Mouse (Mus musculus): ENCODE data around the gene Lamb3.
"Not testable (repeated sequence)": the region's sequence is repeated elsewhere in the genome, so short reads cannot be mapped to it uniquely, and the experiment has no call there.

Lamb3 gene

DNA sequence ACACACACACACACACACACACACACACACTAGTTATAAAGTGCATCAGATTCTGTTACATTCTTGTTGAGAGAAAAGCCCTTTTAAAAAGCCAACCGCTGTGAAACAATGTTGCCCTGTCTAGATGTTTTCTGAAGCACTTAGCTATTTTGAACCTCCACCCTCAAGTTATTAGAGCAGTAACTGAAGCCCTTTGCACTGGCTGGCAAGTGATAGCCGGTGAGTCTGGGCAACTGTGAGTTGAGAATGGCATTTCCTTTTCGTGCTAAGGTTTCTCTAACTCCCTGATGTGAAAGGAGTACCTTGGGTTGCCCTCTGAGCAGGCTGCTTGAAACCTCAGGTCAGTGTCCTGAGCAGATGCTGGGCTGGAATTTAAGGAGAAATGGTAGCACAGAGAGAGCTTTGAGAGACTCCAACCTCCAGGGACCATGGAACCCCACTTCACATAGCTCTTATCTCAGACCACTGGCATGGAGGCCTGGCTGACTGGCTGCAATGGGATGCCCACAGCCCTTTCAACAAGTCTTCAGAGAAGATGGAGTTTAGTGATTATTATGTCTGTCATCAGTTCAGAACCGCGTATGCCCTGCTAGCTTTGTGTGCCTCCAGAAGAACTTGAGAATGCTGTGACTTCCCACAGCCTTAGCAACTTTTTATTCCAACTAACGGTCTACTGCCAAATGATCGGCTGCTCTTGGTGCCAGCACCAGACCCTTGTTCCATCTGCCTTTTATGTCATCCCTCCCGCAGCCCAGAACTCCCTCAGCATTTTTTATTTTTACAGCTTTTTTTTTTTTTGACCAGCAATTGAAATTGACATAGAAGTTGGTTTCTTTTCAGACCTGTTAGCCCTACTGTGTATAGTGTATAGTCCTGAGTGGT is 55.8 kb downstream of the Lamb3 start:
- in situ Hi-C loops (cut with MboI; ENCODE audit: low pct_unique_long_range_greater_than_20kb in 1 of 2, low sequenced_read_pairs in 2 of 2, unreplicated experiment in 1 of 2): no loop called here

DNA sequence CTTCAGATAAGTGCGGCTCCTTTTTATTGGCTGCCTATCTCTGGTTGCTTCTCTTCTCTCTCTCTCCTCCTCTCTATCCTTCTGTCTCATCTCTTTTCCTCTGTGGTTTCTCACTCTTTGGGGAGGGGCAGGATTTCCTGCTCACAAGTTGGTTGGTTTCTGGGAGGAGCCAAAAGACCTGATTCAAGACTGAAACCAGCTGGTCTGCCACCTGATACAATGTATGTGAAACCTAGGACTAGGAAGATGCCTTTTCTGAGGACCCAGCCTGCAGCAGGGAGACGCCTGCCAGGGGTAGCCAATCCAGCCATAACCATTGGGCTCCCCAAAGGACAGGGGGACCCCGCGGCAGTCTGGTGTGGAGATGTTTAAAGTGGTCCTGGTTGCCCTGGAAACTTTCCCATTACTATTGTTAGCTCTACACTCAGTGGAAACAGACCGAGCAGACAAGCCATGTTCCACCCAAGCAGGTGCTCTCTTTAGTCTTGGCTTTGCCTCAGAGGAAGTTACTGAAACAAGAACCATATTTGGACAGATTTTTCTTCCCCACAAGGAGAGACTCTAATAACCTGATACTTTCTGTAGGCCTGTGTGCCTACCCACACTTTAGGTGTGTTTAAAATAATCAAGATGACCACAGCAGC is 56.6 kb downstream of the Lamb3 start, which contains the start of gene Hsd11b1:
TSS of gene Hsd11b1 (minus strand) at position 121 of the 644 bp plus-strand sequence.
- in situ Hi-C loops (cut with MboI; ENCODE audit: low pct_unique_long_range_greater_than_20kb in 1 of 2, low sequenced_read_pairs in 2 of 2, unreplicated experiment in 1 of 2): no loop called here

DNA sequence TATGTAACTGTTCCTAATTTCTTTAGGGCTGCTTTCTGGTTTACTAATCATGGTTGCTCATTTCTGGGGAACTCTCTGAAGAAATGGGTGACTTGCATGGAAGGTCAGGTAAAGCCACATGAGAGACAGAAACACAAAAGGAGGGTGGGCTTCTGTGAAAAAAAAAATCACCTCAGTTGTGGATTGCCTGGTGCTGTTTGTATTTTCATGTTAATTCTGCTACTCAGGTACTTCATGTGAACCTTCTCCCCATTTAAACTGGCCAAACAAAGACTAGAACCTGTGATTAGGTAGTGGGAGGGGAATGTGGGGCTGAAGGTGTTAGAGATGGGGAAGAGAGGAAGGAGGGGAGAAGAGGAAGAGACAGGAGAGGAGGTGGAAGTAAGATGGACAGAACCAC is 58.2 kb downstream of the Lamb3 start:
- in situ Hi-C loops (cut with MboI; ENCODE audit: low pct_unique_long_range_greater_than_20kb in 1 of 2, low sequenced_read_pairs in 2 of 2, unreplicated experiment in 1 of 2): no loop called here

GRCm38 (mm10) chr1:193270965-193271763 is 63.7 kb downstream of the Lamb3 start:
- in situ Hi-C loops (cut with MboI; ENCODE audit: low pct_unique_long_range_greater_than_20kb in 1 of 2, low sequenced_read_pairs in 2 of 2, unreplicated experiment in 1 of 2): no loop called here

- in situ Hi-C loops (cut with MboI; ENCODE audit: low pct_unique_long_range_greater_than_20kb in 1 of 2, low sequenced_read_pairs in 2 of 2, unreplicated experiment in 1 of 2): no loop called here
These were observed 64.8 kb downstream of the Lamb3 start for GRCm38 (mm10) chr1:193272137-193272915.

- in situ Hi-C loops (cut with MboI; ENCODE audit: low pct_unique_long_range_greater_than_20kb in 1 of 2, low sequenced_read_pairs in 2 of 2, unreplicated experiment in 1 of 2): no loop called here
These were observed 65.6 kb downstream of the Lamb3 start, which contains the start of gene G0s2 for GRCm38 (mm10) chr1:193272916-193273601. TSS of gene G0s2 (minus strand) at chr1:193273217.

DNA sequence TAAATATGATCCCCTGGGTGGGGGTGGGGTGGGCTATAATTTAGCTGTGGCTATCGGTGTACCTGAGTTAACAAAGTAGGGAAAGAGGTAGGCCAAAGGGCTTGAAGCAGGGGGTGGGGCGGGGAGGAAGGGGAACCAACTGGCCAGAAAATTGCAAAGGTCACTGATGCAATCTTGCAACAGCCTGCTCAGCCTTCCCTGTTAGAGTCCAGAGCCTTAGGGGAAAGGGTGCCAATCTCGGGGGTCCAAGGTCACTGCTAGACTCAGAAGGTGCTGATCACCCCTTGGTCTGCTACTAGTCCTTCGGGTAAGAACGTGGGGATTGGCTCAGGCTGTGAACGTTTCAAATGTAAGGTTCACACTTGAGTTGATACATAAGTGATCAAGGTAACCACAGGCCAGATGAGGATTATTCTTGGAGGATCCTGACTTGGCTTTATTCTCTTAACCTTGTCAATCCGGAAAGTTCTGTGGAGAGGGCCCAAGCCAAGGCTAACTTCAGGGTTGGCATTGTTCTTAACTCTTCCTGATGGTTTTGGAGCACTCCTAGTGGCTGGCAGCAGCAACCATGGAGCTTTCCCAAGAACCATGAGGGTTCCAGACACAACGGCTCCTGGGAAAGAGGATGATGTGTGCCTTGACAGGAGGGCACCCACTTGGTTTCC is 67.0 kb downstream of the Lamb3 start:
- in situ Hi-C loops (cut with MboI; ENCODE audit: low pct_unique_long_range_greater_than_20kb in 1 of 2, low sequenced_read_pairs in 2 of 2, unreplicated experiment in 1 of 2): no loop called here

DNA sequence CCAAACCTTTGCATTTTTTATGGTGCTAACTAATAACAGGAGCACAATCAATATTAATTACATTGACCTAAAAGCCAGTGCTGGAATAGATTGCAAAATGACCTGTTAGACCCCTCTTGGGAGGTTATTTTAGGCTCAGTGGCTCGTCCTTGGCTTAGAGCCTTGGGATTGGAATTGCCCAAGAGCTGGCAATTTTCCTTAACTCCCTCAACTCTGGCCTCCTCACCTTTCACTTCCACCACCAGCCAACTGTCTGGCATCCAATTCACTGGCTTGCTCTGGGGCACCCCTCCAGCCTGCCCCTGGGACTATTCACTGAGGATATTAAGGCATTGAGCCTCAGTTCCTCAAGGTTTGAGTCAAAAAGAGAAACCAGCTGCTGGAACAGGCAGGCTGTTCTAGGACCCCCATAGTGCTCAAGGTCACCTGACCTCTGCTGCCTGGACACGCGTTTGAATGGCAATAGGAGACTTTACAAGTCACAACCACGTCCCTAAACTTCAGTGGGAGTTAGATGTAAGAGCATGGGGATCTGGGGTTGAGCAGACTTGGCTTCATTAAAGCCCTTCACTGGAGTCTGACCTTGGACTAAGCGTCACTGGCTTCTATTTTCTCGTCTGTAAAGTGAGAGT is 71.0 kb downstream of the Lamb3 start:
- in situ Hi-C loops (cut with MboI; ENCODE audit: low pct_unique_long_range_greater_than_20kb in 1 of 2, low sequenced_read_pairs in 2 of 2, unreplicated experiment in 1 of 2): no loop called here

DNA sequence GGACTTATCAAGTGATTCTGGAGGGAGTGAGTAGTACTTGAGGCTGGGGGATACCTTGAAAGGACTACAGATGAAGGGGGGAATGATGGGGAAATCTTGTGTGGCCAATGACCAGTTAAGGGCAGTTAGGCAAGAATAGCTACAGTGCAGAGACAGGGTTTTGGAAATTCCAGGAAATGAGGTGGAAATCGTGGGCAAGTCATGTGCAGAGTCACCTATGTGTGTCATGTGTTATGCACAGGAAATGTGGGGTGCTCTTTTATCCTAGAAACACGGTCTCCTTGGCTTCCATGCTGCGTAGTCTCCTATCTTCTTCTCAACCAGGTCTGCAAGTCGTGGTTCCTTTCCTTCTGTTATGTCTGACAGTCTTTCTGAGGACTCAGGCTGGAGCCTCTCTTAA is 72.0 kb downstream of the Lamb3 start:
- in situ Hi-C loops (cut with MboI; ENCODE audit: low pct_unique_long_range_greater_than_20kb in 1 of 2, low sequenced_read_pairs in 2 of 2, unreplicated experiment in 1 of 2): no loop called here

DNA sequence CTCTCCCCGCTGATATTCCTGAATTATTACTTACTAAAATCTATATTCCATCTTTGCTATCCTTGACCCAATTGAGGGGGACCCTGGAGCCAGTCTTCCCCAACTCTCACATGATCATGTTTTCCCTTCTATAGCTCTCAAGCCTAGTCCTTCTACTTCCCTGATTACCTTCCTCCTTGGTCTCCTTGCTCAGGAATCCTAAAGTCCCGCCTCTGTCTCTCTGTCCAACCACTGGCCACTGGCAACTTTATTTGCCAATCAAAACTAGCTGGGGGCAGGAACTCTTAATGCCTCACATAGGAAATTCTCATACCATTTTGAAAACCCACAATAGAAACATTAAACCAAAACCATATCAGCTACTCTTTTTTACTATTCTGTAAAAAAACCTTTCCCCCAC is 73.8 kb downstream of the Lamb3 start:
- in situ Hi-C loops (cut with MboI; ENCODE audit: low pct_unique_long_range_greater_than_20kb in 1 of 2, low sequenced_read_pairs in 2 of 2, unreplicated experiment in 1 of 2): no loop called here

DNA sequence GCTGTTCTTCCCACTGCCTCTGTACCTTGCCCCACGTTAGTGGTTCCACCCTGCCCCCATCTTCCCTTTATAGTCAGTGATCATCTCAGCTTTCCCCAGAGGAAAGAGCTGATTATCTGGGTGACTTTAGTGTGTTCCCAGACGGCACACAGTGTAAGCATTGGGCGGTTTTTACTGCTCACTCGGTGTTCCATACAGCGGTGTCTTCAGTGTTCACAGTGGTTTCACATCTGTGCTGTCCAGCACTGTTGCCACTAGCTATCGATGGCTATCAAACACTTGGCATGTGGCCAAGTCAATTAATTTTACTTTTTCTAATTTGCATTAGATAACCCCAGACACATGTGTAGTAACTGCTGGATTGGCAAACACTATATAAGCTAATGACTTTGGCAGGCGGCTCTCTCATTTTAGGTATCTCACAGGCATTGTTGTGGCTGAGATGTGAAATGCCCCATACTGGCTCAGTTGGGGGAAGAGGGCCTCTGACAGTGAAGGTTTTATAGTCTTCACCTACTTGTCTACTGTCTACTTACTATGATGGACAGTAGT is 76.8 kb downstream of the Lamb3 start:
- in situ Hi-C loops (cut with MboI; ENCODE audit: low pct_unique_long_range_greater_than_20kb in 1 of 2, low sequenced_read_pairs in 2 of 2, unreplicated experiment in 1 of 2): no loop called here

DNA sequence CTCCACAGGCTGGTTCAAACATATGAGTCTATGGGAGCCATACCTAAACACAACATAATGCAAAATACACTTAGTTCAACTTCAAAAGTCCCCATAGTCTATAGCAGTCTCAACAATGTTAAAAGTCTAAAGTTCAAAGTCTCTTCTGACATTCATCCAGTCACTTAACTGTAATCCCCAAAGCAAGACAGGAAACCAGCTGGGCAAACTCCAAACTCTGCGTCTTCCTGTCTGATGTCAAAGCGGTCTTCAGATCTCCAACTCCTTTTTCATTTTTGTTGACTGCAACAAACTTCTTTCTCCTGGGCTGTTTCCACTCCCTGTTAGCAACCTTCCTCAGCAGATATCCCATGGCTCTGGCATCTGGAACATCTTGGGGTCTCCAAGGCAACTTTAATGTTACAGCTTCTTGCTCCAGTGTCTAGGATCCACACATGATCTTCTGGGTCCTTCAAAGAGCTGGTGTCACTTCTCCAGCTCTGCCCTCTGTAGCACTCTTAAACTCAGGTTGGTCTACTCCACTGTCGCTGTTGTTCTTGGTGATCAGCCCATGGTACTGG is 78.3 kb downstream of the Lamb3 start:
- in situ Hi-C loops (cut with MboI; ENCODE audit: low pct_unique_long_range_greater_than_20kb in 1 of 2, low sequenced_read_pairs in 2 of 2, unreplicated experiment in 1 of 2): not testable (repeated sequence)

GRCm38 (mm10) chr1:193287578-193287977 is 80.1 kb downstream of the Lamb3 start:
- in situ Hi-C loops (cut with MboI; ENCODE audit: low pct_unique_long_range_greater_than_20kb in 1 of 2, low sequenced_read_pairs in 2 of 2, unreplicated experiment in 1 of 2): no loop called here

GRCm38 (mm10) chr1:193289076-193289475 is 81.6 kb downstream of the Lamb3 start:
- in situ Hi-C loops (cut with MboI; ENCODE audit: low pct_unique_long_range_greater_than_20kb in 1 of 2, low sequenced_read_pairs in 2 of 2, unreplicated experiment in 1 of 2): no loop called here

GRCm38 (mm10) chr1:193289914-193290313 is 82.4 kb downstream of the Lamb3 start:
- in situ Hi-C loops (cut with MboI; ENCODE audit: low pct_unique_long_range_greater_than_20kb in 1 of 2, low sequenced_read_pairs in 2 of 2, unreplicated experiment in 1 of 2): no loop called here

DNA sequence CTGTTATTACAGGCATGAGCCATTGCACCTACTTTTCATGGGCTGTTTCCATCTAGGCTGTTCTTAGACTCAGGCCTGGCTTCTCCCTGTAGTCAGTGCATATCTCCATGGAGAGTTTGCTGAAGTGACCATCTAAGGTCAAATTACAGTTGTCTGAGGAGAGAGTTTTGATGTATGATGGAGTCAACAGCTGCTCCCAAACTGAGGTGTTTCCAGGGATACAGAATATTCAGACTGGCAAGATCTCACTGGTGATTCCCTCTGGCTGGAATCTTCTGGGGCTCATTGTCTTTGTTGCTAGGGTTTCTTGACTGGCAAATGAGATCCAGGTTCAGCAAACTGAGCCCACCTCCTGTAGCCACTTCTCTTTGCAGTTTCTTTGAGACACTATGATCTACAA is 83.2 kb downstream of the Lamb3 start:
- in situ Hi-C loops (cut with MboI; ENCODE audit: low pct_unique_long_range_greater_than_20kb in 1 of 2, low sequenced_read_pairs in 2 of 2, unreplicated experiment in 1 of 2): no loop called here
